Comparison of ENCODE assay signal across 14 mouse cellular contexts in genomic region chr9:83630341-83630740, GRCm38 (mm10).
"Had no signal": no experiment of that assay in that cellular context is flagged by ENCODE, and none has a peak within 500 bp of the region (broad histone marks: within the 10 kb centered on the region; RNA-seq: fewer than 3 reads in every experiment).

No protein-coding gene starts in this region.

- H3K4me2 ChIP-seq: lung, embryonic 14.5 days; midbrain, embryonic 11.5 days; midbrain, embryonic 15.5 days; neural tube, embryonic 12.5 days; stomach, embryonic 15.5 days had no signal

- H3K9ac ChIP-seq: lung, embryonic 14.5 days; midbrain, embryonic 15.5 days; neural tube, embryonic 12.5 days; stomach, embryonic 15.5 days had no signal

- H3K27ac ChIP-seq: neural tube, embryonic 12.5 days; stomach, embryonic 15.5 days; stomach, postnatal 0 days had no signal

- H3K27me3 ChIP-seq: megakaryocyte, embryonic 14.5 days; midbrain, embryonic 15.5 days; neural tube, embryonic 12.5 days; stomach, embryonic 15.5 days had no signal

- DNase-seq: lung, adult 18-20 months; lung, embryonic 14.5 days; lung, postnatal 10 days; lung, postnatal 4 days; right cerebral cortex, postnatal 14 days; thymus, adult 2 months; thymus, postnatal 25 days; thymus, postnatal 4 days had no signal

- H3K9me3 ChIP-seq: midbrain, embryonic 15.5 days; neural tube, embryonic 12.5 days; stomach, embryonic 15.5 days had no signal

- H3K4me1 ChIP-seq: megakaryocyte, embryonic 14.5 days; stomach, embryonic 15.5 days had no signal

- H3K4me3 ChIP-seq: megakaryocyte, embryonic 14.5 days; midbrain, embryonic 15.5 days; neural tube, embryonic 12.5 days; stomach, embryonic 15.5 days had no signal

- H3K36me3 ChIP-seq: midbrain, embryonic 15.5 days; neural tube, embryonic 12.5 days; stomach, embryonic 15.5 days had no signal
